Mouse (Mus musculus): Measurements from ENCODE around the gene Dbil5. TPM values are rescaled to one million over a fixed set of nuclear protein-coding genes. Genes with fewer than 3 reads are reported as not detected.
"Not testable (repeated sequence)": the region's sequence is repeated elsewhere in the genome, so short reads cannot be mapped to it uniquely, and the experiment has no call there.

The Dbil5 gene
- under 1 TPM; 0.64 to 0.67 TPM for total RNA-seq (2021)

GRCm38 (mm10) chr11:76217390-76217800, at the start of gene Dbil5, which contains the start of gene Gemin4:
Gene Dbil5 (plus strand): TSS chr11:76217608.
Gene Gemin4 (minus strand): TSS chr11:76217664.
- intact Hi-C loops (cut with DNase I), result no loop called here
- DNase-seq (ENCODE audit: extremely low spot score in 1 of 2, low spot score in 2 of 2), result peak; percentile 93 to 98

GRCm38 (mm10) chr11:76168976-76169375, 48.4 kb upstream of the Dbil5 start:
- intact Hi-C loops (cut with DNase I), result loop anchor here (5.0 kb wide), 1 partner anchor 387 kb away; no protein-coding TSS in a partner anchor
- peak in 1 of 2 experiments; percentile 42 for DNase-seq (ENCODE audit: extremely low spot score in 1 of 2, low spot score in 2 of 2)

- DNase-seq (ENCODE audit: extremely low spot score in 1 of 2, low spot score in 2 of 2), result no peak
- intact Hi-C loops (cut with DNase I), result no loop called here
Observed at GRCm38 (mm10) chr11:76170207-76170606, 47.2 kb upstream of the Dbil5 start.

GRCm38 (mm10) chr11:76178726-76179494, 38.5 kb upstream of the Dbil5 start:
- intact Hi-C loops (cut with DNase I), result no loop called here
- peak in 1 of 2 experiments; percentile 59 for DNase-seq (ENCODE audit: extremely low spot score in 1 of 2, low spot score in 2 of 2)

- DNase-seq (ENCODE audit: extremely low spot score in 1 of 2, low spot score in 2 of 2), result peak; percentile 86 to 89
- intact Hi-C loops (cut with DNase I), result no loop called here
Observed at GRCm38 (mm10) chr11:76179495-76180145, 37.8 kb upstream of the Dbil5 start, which contains the start of the genes Vps53 and Fam57a. Gene Vps53 (minus strand): TSS chr11:76179647. Gene Fam57a (plus strand): TSS chr11:76179671.

- intact Hi-C loops (cut with DNase I), result no loop called here
- DNase-seq (ENCODE audit: extremely low spot score in 1 of 2, low spot score in 2 of 2), result no peak
Observed at GRCm38 (mm10) chr11:76180146-76180540, 37.3 kb upstream of the Dbil5 start.

- intact Hi-C loops (cut with DNase I), result no loop called here
- no peak for DNase-seq (ENCODE audit: extremely low spot score in 1 of 2, low spot score in 2 of 2)
Observed at GRCm38 (mm10) chr11:76183745-76184144, 33.7 kb upstream of the Dbil5 start.

GRCm38 (mm10) chr11:76186908-76187307, 30.5 kb upstream of the Dbil5 start:
- no peak for DNase-seq (ENCODE audit: extremely low spot score in 1 of 2, low spot score in 2 of 2)
- intact Hi-C loops (cut with DNase I), result no loop called here

- intact Hi-C loops (cut with DNase I), result no loop called here
- no peak for DNase-seq (ENCODE audit: extremely low spot score in 1 of 2, low spot score in 2 of 2)
Observed at GRCm38 (mm10) chr11:76196275-76196976, 21.0 kb upstream of the Dbil5 start.

GRCm38 (mm10) chr11:76196977-76197469, 20.4 kb upstream of the Dbil5 start:
- DNase-seq (ENCODE audit: extremely low spot score in 1 of 2, low spot score in 2 of 2), result no peak
- intact Hi-C loops (cut with DNase I), result no loop called here

GRCm38 (mm10) chr11:76201761-76202674, 15.4 kb upstream of the Dbil5 start:
- intact Hi-C loops (cut with DNase I), result no loop called here
- DNase-seq (ENCODE audit: extremely low spot score in 1 of 2, low spot score in 2 of 2), result peak; percentile 68 to 93

GRCm38 (mm10) chr11:76206793-76207192, 10.6 kb upstream of the Dbil5 start:
- intact Hi-C loops (cut with DNase I), result no loop called here
- DNase-seq (ENCODE audit: extremely low spot score in 1 of 2, low spot score in 2 of 2), result no peak

- intact Hi-C loops (cut with DNase I), result no loop called here
- no peak for DNase-seq (ENCODE audit: extremely low spot score in 1 of 2, low spot score in 2 of 2)
Observed at GRCm38 (mm10) chr11:76210228-76210985, 7.0 kb upstream of the Dbil5 start.

GRCm38 (mm10) chr11:76211595-76211994, 5.8 kb upstream of the Dbil5 start:
- intact Hi-C loops (cut with DNase I), result not testable (repeated sequence)

GRCm38 (mm10) chr11:76213841-76214240, 3.6 kb upstream of the Dbil5 start:
- DNase-seq (ENCODE audit: extremely low spot score in 1 of 2, low spot score in 2 of 2), result no peak
- intact Hi-C loops (cut with DNase I), result no loop called here

More at GRCm38 (mm10) chr11:76211595-76211994, 5.8 kb upstream of the Dbil5 start:
- DNase-seq (ENCODE audit: extremely low spot score in 1 of 2, low spot score in 2 of 2), result not testable (repeated sequence)

GRCm38 (mm10) chr11:76215011-76215410, 2.4 kb upstream of the Dbil5 start:
- intact Hi-C loops (cut with DNase I), result no loop called here
- no peak for DNase-seq (ENCODE audit: extremely low spot score in 1 of 2, low spot score in 2 of 2)

GRCm38 (mm10) chr11:76216049-76216540, 1.3 kb upstream of the Dbil5 start:
- intact Hi-C loops (cut with DNase I), result no loop called here
- DNase-seq (ENCODE audit: extremely low spot score in 1 of 2, low spot score in 2 of 2), result no peak
